Mouse (Mus musculus): ENCODE measurements around the gene Clps.
"Not testable (repeated sequence)": the region's sequence is repeated elsewhere in the genome, so short reads cannot be mapped to it uniquely, and the experiment has no call there.

Clps gene

DNA sequence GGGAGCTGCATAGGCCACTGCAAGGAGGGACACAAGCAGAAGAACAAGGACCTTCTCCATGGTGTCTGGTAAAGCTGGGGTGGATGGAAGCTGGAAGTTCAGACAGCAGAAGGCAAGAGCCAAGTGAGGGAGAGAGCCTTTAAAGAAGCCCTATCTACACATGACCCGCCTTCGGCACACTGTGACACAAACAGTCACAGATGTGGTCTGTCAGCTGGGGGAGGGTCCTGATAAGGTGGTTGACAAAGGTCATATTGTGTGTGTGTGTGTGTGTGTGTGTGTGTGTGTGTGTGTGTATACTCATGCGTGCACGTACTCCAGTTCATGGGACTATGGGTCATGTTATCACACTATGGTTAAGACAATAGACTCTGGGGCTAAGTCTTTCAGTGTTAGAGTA lies at the start of gene Clps:
Gene Clps, minus strand, starts transcription at position 169 of the 400 bp plus-strand sequence.
- no peak for DNase-seq (ENCODE audit: low read depth, low spot score)

DNA sequence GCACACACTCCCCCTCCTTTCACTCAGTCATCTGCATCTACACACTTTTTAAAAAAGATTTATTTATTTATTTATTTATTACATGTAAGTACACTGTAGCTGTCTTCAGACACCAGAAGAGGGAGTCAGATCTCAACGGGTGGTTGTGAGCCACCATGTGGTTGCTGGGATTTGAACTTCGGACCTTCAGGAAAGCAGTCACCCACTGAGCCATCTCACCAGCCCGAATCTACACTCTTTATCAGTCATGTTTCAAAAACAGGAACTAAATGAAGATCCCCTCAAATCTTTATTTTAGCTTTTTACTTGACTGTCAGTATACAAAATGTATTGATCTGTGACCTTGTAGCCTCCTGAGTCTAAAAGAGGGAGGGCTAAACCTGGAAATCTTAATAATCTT lies 49.0 kb upstream of the Clps start:
- peak; percentile 28 for DNase-seq (ENCODE audit: low read depth, low spot score)

DNA sequence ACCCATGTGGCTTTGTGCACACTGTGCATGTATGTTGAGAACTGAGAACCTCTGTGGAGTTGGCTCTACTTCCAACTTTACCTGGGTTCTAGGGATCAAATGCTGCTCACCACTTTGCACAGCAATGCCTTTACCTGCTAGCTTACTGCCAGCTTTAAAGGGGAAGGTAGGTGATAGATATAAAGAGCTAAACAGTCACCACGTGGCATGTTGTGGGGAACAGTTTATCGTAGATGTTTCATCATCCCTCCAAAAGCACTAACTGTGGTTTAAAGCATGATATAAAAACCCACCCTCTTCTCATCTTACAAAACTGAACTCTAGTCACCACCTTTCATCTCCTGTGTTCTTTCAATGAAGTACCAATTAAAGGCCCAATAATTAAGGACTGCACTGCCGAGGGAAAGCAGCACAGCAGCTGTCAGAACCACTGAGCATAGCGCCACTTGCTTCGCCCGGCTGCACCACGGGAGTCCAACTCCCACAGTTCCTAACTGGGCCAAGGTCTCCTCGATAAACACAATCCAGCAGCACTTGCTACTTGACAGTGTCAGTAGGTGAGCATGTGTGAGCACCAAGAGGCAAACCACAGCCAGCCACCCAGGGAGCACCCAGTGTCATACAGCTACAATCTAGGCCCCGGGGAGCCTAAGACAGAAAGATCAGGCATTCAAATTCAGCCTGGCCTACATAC lies 41.1 kb upstream of the Clps start:
- no peak for DNase-seq (ENCODE audit: low read depth, low spot score)

DNA sequence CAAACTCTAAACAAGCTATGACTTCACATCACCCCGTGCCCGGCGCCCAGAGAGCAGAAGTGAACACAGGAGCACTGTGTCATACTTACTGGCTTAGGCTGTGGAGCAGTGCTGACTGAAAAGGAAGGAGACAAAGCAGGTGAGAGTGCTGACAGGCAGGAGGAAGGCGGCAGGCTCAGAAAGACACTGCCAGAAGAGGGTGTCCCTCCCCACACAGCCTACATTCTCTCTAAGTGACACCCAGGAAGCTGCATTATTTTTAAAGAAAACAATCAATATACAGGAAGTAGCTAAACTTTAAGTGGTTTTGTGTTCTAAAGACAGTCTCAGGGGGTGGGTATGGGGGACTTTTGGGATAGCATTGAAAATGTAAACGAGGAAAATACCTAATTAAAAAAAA lies 40.2 kb upstream of the Clps start:
- DNase-seq (ENCODE audit: low read depth, low spot score), result peak; percentile 26

- no peak for DNase-seq (ENCODE audit: low read depth, low spot score)
These were observed 33.4 kb upstream of the Clps start for GRCm38 (mm10) chr17:28593965-28594364.

DNA sequence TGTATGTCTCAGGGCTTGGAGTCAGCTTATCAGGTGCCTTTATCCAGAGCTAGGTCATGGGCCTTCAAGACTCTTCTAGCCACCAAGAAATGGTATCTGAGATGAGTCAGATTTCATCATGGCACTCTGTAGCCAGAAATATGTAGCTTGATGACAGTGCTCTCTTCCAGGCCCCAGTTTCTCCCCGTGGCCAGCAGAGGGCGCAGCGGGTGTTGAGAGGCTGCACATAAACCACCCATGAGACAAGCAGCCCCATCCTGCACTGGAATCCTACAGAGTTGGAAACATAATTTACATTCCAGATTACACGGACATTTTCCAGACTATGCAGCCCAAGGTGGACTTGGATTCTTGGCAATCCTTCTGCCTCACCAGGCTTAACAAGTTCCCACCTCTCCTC lies 32.4 kb upstream of the Clps start:
- DNase-seq (ENCODE audit: low read depth, low spot score), result peak; percentile 89

- no peak for DNase-seq (ENCODE audit: low read depth, low spot score)
These were observed 30.9 kb upstream of the Clps start for GRCm38 (mm10) chr17:28591476-28591875.

GRCm38 (mm10) chr17:28590596-28590995 lies 30.0 kb upstream of the Clps start:
- DNase-seq (ENCODE audit: low read depth, low spot score), result no peak

- DNase-seq (ENCODE audit: low read depth, low spot score), result no peak
These were observed 28.0 kb upstream of the Clps start for GRCm38 (mm10) chr17:28588591-28588990.

DNA sequence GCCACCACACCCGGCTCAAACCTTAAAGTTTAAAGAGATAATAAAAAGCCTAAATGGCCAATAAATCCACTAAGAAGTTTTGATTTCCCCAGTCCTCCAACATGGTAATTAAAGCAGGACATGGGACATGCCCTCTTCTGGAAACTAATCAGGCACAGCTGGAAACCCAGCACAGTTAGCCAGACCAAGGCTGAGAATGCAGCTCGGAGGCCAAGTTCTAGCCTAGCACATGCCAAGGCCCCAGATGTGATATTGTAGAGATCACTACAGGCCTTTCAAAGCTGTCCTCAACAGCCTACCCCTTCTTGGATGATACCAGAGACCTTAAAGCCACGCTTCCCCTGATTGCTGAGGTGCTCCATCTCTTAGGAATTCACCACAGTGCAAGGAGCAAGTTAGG lies 25.9 kb upstream of the Clps start:
- no peak for DNase-seq (ENCODE audit: low read depth, low spot score)

GRCm38 (mm10) chr17:28581056-28581455 lies 20.5 kb upstream of the Clps start:
- DNase-seq (ENCODE audit: low read depth, low spot score), result peak; percentile 39

- DNase-seq (ENCODE audit: low read depth, low spot score), result peak; percentile 66
These were observed 19.8 kb upstream of the Clps start for GRCm38 (mm10) chr17:28580396-28580795.

GRCm38 (mm10) chr17:28575244-28576125 lies 14.9 kb upstream of the Clps start, which contains the start of gene Lhfpl5:
Lhfpl5 (plus strand) TSS chr17:28575641.
- peak; percentile 63 for DNase-seq (ENCODE audit: low read depth, low spot score)

DNA sequence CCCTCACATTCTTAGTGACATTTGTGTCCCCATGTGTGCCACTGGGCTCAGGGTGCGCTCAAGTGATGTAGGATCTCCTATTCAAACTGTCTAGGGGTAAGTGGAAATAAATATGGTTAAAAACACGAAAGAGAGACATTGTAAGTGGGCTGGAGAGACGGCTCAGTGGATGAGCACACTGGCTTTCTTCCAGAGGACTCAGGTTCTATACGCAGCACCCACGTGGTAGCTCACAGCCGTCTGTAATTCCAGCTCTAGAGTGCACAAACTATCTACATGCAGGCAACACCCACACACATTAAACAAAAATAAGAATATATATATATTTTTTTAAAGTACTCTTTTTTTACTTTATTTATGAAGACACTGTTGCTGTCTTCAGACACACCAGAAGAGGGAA lies 12.4 kb upstream of the Clps start:
- no peak for DNase-seq (ENCODE audit: low read depth, low spot score)

GRCm38 (mm10) chr17:28572521-28572920 lies 12.0 kb upstream of the Clps start:
- DNase-seq (ENCODE audit: low read depth, low spot score), result no peak

- no peak for DNase-seq (ENCODE audit: low read depth, low spot score)
These were observed 11.3 kb upstream of the Clps start for GRCm38 (mm10) chr17:28571868-28572267.

- no peak for DNase-seq (ENCODE audit: low read depth, low spot score)
These were observed 7.0 kb upstream of the Clps start for GRCm38 (mm10) chr17:28567541-28567940.

GRCm38 (mm10) chr17:28565181-28565580 lies 4.6 kb upstream of the Clps start:
- DNase-seq (ENCODE audit: low read depth, low spot score), result no peak

DNA sequence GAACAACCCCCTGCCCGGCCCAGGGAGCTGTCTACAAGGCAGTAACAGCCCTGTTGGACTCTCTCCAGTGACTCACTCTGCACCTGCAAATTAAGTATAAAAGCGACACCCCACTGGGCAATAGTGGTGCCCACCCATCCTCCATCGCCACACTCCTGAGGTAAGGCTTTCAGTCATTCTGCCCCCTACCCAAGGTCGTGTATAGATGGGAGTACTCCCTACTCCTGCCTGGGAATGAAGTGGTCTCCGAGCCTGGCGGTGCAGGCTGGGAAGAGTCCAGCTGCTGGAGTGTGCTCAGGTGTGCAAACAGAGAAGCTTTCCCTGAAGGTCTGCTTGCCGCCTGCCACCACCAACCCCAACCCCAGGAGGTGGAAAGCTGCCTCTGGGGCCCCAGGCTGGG lies 1.0 kb upstream of the Clps start:
- no peak for DNase-seq (ENCODE audit: low read depth, low spot score)

GRCm38 (mm10) chr17:28557772-28558171 lies 2.8 kb downstream of the Clps start:
- DNase-seq (ENCODE audit: low read depth, low spot score), result no peak

GRCm38 (mm10) chr17:28556635-28557396 lies 3.8 kb downstream of the Clps start:
- no peak for DNase-seq (ENCODE audit: low read depth, low spot score)

DNA sequence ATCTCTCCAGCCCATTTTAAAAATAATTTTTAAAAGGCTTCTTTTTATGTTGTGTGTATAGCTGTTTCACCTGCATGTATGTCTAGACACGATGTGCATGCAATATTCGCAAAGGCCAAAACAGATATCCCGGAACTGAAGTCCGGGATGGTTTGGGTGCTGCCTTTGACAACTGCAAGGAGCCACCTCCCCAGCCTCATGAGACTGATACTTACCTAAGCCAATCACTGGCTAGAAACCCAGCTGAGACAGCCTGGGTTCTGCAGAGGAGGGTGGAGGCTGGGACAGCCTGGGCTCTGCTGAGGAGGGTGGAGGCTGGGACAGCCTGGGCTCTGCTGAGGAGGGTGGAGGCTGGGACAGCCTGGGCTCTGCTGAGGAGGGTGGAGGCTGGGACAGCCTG lies 6.5 kb downstream of the Clps start:
- DNase-seq (ENCODE audit: low read depth, low spot score), result not testable (repeated sequence)

All from CD4-positive, CD25-positive, alpha-beta regulatory T cell, adult 2 months (primary cell).